ENCODE assay signal across 9 mouse cellular contexts in genomic region chr16:34395221-34395811, GRCm38 (mm10).
DNase-seq lines count a peak whose midpoint lies in the region; ATAC-seq and TF ChIP-seq lines count a peak whose summit lies in the region.
"Had no signal": no experiment of that assay in that cellular context is flagged by ENCODE, and none has a peak within 500 bp of the region (broad histone marks: within the 10 kb centered on the region; RNA-seq: fewer than 3 reads in every experiment).

No protein-coding gene starts in this region.

- H3K4me3 ChIP-seq in forebrain, postnatal 0 days (ENCODE audit: low read depth, low read length): no peak overlapping the region

- H3K4me1 ChIP-seq in forebrain, postnatal 0 days (ENCODE audit: insufficient read depth): peaks cover 18% of the 10 kb centered on the region; the same call in 1 of the 2 replicates

- ATAC-seq in frontal cortex, adult (ENCODE audit: low TSS enrichment): 0 out of 2 replicates have a peak, but pooled peaks have one; percentile 10
- peak; percentile 83 for ATAC-seq in forebrain, postnatal 0 days
- ATAC-seq in CD4-positive, CD25-positive, alpha-beta regulatory T cell, adult 4 months: no peak
- no peak for ATAC-seq in megakaryocyte progenitor cell, adult 5-6 weeks (replicated peaks; ENCODE audit: poor library complexity)
- ATAC-seq: activated CD4-positive, CD25-positive, alpha-beta regulatory T cell, adult 4 months had no signal

- no peak for TF ChIP-seq CTCF in forebrain, postnatal 0 days (IDR thresholded peaks at IDR 0.05; ENCODE audit: low read depth)

- no peak overlapping the region for H3K9ac ChIP-seq in forebrain, postnatal 0 days

- 0 out of 2 replicates have a peak overlapping the region, but pooled peaks have one; percentile 23 for H3K27ac ChIP-seq in forebrain, postnatal 0 days (ENCODE audit: low read depth, low read length)

- no peak overlapping the region for H3K4me2 ChIP-seq in forebrain, postnatal 0 days (ENCODE audit: low read depth)

- H3K27me3 ChIP-seq in forebrain, postnatal 0 days (ENCODE audit: insufficient read depth, low read length): no peaks in the 10 kb centered on the region

- DNase-seq in frontal cortex, postnatal 25 days (ENCODE audit: low spot score in 2 of 2): no peak
- peak; percentile 39 for DNase-seq in 3134 (ENCODE audit: extremely low read depth, insufficient read length, low spot score)
- DNase-seq in forebrain, postnatal 0 days: peak; percentile 76
- DNase-seq in lung, postnatal 10 days: peak; percentile 67
- DNase-seq in heart, adult 9 months (ENCODE audit: low spot score in 2 of 2): no peak

- no peaks in the 10 kb centered on the region for H3K36me3 ChIP-seq in forebrain, postnatal 0 days (ENCODE audit: insufficient read depth)

- no peaks in the 10 kb centered on the region for H3K9me3 ChIP-seq in forebrain, postnatal 0 days (ENCODE audit: low read length)

Comparison
In these comparisons a context has a peak if more than half of its experiments do, and no peak if none do; other contexts are left out.
1. ATAC-seq: peak in frontal cortex, adult (single experiment) and forebrain, postnatal 0 days (single experiment); none in CD4-positive, CD25-positive, alpha-beta regulatory T cell, adult 4 months (single experiment) and megakaryocyte progenitor cell, adult 5-6 weeks (single experiment).
2. DNase-seq: peak in 3134 (single experiment), forebrain, postnatal 0 days (single experiment) and lung, postnatal 10 days (single experiment); none in frontal cortex, postnatal 25 days (0 of 2) and heart, adult 9 months (0 of 2).